Mouse (Mus musculus) hindbrain, embryonic 10.5 days (tissue): Measurements from ENCODE around the gene Gpha2. TPM values are rescaled to one million over a fixed set of nuclear protein-coding genes. Genes with fewer than 3 reads are reported as not detected.

ENCODE experiments used
- DNase-seq: peaks from one replicate; pipeline ENCODE4 v3.0.0-alpha.2; 2017; ENCODE audit warnings: low spot score
- H3K27ac ChIP-seq: fragments of 300-500 bp; sonication (generic); 2 replicates; pipeline ENCODE4 v1.5.1; 2016; ENCODE audit warnings: mild to moderate bottlenecking, moderate library complexity
- H3K27me3 ChIP-seq: fragments of 300-500 bp; sonication (generic); 2 replicates; pipeline ENCODE4 v1.6.1; 2016; ENCODE audit warnings: mild to moderate bottlenecking; ENCODE audit not compliant: poor library complexity, insufficient read depth, severe bottlenecking
- H3K36me3 ChIP-seq: fragments of 300-500 bp; sonication (generic); 2 replicates; pipeline ENCODE4 v1.6.1; 2016; ENCODE audit warnings: mild to moderate bottlenecking, moderate library complexity
- H3K4me1 ChIP-seq: fragments of 300-500 bp; sonication (generic); replicated peaks from 2 replicates; pipeline ENCODE4 v1.6.1; 2016; ENCODE audit warnings: mild to moderate bottlenecking
- H3K4me3 ChIP-seq: fragments of 300-500 bp; sonication (generic); 2 replicates; pipeline ENCODE4 v1.5.1; 2016; ENCODE audit warnings: mild to moderate bottlenecking, moderate library complexity
- H3K9me3 ChIP-seq: fragments of 300-500 bp; sonication (generic); 2 replicates; pipeline ENCODE4 v1.6.1; 2016; ENCODE audit warnings: mild to moderate bottlenecking, moderate library complexity
- WGBS: fragments of 180-500 bp; shearing (Covaris S2); methylation state at CpG from one replicate; pipeline ENCODE4 v1.1.7; 2016; 5-methylcytosine and 5-hydroxymethylcytosine counted together
- polyA plus RNA-seq: library from polyadenylated mRNA; unstranded; fragments of >200 nt; fragmentation: Nextera tagmentation; extraction: Ambion mirVana; gene quantifications from 2 replicates; pipeline ENCODE4 v1.2.1, GENCODE M21; 2016

The Gpha2 gene
- polyA plus RNA-seq, 1 experiment from 2014 or later, result not detected

DNA sequence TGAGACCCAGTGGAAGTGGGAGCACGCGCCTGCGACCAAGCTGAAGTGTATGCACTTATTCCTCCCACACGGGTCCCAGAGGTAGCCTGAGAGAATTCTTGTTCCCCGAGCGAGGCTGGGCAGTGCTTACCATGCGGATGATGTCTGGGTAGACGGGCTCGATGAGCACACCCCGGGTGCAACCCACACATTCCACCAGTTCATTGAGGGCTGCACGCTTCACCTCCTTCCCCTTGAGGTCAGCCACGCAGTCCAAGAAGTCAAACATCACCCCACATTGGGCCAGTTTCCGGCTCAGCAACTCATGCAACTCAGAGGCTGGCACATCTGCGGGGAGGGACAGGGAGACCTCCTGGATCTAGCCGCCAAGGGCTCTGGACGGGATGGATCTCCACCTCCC, 7.5 kb downstream of the Gpha2 start:
- no peak overlapping the region for H3K4me3 ChIP-seq
- no peak overlapping the region for H3K27ac ChIP-seq
- peaks cover 30% of the 10 kb centered on the region for H3K4me1 ChIP-seq
- H3K27me3 ChIP-seq, result no peaks in the 10 kb centered on the region
- DNase-seq, result no peak
- peaks cover 50% of the 10 kb centered on the region for H3K36me3 ChIP-seq
- WGBS, result 87% methylated on average over 16 of the region's 16 CpGs
- H3K9me3 ChIP-seq, result no peaks in the 10 kb centered on the region

DNA sequence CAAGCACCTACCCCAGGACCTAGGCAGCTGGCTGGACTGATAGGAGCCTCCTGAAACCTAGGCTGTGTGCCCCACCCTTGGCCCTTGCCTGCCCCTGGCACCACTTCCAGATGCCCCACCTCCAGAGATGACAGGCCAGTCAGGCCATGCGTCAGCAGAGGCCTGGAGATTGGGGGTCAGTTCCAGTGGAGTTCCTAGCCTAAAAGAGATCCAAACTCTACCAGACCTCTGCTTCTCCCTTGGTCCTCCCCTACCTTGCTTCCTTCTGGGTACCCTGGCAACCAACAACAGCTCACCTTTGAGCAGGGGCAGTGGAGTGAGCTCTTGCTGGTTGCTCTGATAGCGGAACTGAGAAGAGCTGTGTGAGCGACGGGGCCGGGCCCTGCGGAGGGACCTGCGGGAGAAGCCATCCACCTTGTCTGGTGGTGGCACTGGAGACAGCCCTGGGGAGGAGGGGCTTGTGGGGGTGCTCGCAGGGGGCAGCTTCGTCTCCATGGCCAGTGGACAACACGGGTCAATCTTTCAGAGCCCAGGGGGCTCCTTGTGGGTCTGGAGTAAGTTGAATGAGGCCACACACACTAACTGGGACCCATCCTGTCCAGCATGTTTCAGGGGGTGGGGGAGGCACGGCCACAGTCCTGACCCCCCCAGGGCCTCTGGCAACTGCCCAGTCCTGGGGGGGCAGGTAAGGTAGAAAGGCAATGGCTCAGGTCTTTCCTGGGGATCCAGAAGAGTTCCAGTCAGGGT, 8.3 kb downstream of the Gpha2 start:
- H3K9me3 ChIP-seq, result no peaks in the 10 kb centered on the region
- H3K4me1 ChIP-seq, result peaks cover 30% of the 10 kb centered on the region
- peak overlapping the region; percentile 90 for H3K4me3 ChIP-seq
- no peaks in the 10 kb centered on the region for H3K27me3 ChIP-seq
- no peak for DNase-seq
- 62% methylated on average over 11 of the region's 11 CpGs for whole genome bisulfite sequencing
- H3K27ac ChIP-seq, result peak overlapping the region; percentile 96
- H3K36me3 ChIP-seq, result peaks cover 41% of the 10 kb centered on the region

DNA sequence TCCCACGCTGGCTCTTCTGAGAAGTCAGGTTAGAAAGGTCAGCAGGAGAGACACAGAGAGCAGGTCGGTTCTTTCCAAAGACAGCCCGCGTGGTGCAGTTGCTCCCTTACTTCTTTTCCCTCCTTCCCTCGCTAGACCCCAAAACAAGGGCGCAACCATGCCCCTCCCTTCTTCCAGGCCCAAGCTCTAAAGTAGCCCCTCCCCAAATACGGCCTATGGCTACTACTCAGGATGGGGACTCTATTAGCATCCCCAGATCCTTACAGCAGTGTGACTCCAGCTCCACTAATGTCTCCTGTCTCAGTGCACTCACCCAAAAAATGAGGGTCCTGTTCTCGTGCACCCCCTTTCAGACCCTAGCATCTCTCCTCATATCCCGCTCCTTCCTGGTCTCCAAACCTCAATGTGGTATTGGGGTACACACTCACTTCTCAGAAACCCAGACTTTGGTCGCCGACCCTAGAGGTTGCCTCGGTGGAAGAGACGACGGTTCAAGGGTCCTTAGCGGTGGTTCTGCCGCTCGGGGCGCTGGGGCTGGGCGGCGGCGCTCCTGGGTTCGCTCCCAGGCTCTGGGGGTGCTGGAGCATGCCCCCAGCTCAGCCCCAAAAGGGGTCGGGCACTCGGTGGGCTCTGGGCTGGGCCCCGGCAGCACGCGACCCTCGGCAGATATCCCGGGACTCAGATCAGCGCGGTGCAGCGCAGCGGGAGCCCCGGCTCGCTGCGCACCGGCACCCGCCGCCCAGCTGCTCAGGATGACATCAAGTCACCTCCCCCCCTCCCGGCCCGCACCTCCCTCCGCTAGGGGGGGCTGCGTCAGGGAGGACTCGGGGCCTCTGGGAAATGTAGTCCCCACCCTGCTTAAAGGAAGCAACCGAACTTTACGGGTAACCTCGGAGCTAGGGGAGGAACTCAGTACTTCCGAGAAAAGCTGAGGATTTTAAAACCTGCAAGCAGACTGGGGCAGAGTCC, 9.2 kb downstream of the Gpha2 start, which contains the start of gene Ppp2r5b:
Gene Ppp2r5b (minus strand): TSS at position 789 of the 969 bp plus-strand sequence.
- Histone ChIP-seq H3K4me1 (peaks cover 30% of the 10 kb centered on the region), H3K36me3 (peaks cover 33% of the 10 kb centered on the region), H3K9me3 (no peaks in the 10 kb centered on the region), H3K27me3 (no peaks in the 10 kb centered on the region), H3K4me3 (peak within 1 kb of the TSS; percentile 90), H3K27ac (peak within 1 kb of the TSS; percentile 96)
- DNase-seq, result peak; percentile 91
- 2% methylated on average over 48 of the region's 48 CpGs for WGBS

DNA sequence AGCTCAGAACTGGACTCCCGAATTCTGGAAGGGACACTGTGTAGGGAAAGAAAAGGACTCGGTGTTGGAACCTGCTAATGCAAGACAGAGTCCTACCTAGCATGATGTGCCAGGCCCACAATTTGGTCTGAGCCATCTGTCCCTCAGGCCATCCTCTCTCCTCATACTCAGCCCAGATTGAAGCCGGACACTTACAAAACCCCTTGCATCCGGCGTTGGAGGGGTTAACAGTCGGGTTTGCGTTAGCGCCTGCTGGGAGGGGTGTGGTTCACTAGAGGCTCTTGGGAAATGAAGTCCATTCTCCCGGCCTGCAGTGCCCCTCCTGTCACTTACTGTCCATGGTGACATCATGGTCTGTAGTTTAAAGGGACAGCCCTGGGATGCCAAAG, 9.9 kb downstream of the Gpha2 start:
- peak; percentile 93 for DNase-seq
- Histone ChIP-seq H3K27ac (peak overlapping the region; percentile 96), H3K4me3 (peak overlapping the region; percentile 90), H3K9me3 (no peaks in the 10 kb centered on the region), H3K36me3 (peaks cover 26% of the 10 kb centered on the region), H3K4me1 (peaks cover 30% of the 10 kb centered on the region), H3K27me3 (no peaks in the 10 kb centered on the region)
- WGBS, result 0% methylated on average over 9 of the region's 9 CpGs

DNA sequence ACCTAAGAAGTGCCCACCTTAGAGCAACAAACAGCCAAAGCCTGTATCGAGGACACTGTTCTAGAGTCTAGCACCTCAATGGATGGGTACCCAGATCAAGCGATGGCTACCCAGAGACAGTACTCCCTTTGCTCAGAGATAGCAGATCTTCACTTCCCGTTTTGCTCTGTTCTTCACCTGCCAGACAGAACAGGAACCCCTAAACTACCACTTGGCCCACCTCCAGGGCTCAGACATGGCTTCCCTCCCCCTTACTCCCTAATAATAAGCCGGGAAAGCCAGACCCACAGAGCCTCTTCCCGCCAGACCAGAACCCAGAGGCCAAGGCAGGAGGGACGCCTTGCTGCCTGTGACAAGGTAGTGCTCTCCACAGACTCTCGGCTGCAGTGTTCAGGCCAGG, 10.7 kb downstream of the Gpha2 start:
- 72% methylated on average over 7 of the region's 7 CpGs for WGBS
- no peak for DNase-seq

DNA sequence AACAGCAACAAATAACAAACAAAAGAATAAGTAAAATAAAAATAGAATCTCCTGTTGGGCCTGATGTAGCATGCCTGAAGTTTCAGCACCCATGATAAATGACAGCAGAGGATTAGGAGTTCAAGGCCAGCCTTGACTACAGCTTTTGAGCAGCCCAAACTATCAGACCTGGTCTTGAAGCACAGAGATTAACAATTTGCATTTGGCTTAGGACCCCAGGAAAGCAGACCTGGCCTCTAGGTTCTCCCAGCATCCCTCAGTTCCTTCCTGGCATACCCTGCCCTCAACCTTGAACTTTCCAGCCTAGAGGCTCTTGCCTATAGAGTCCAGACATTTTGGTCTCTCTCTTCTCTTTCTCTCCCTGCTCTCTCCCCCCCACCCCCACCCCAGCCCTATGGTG, 12.6 kb downstream of the Gpha2 start:
- Histone ChIP-seq H3K36me3 (peaks cover 2% of the 10 kb centered on the region; the same call in 1 of the 2 replicates), H3K4me3 (no peak overlapping the region), H3K4me1 (peaks cover 51% of the 10 kb centered on the region), H3K9me3 (no peaks in the 10 kb centered on the region), H3K27ac (no peak overlapping the region), H3K27me3 (no peaks in the 10 kb centered on the region)
- no peak for DNase-seq

More for the DNA sequence above, 10.7 kb downstream of the Gpha2 start:
- H3K27me3 ChIP-seq, result no peaks in the 10 kb centered on the region
- peak overlapping the region; percentile 96 for H3K27ac ChIP-seq
- H3K4me1 ChIP-seq, result peaks cover 33% of the 10 kb centered on the region
- peaks cover 18% of the 10 kb centered on the region for H3K36me3 ChIP-seq
- peak overlapping the region; percentile 90; the same call in 1 of the 2 replicates for H3K4me3 ChIP-seq
- no peaks in the 10 kb centered on the region for H3K9me3 ChIP-seq

DNA sequence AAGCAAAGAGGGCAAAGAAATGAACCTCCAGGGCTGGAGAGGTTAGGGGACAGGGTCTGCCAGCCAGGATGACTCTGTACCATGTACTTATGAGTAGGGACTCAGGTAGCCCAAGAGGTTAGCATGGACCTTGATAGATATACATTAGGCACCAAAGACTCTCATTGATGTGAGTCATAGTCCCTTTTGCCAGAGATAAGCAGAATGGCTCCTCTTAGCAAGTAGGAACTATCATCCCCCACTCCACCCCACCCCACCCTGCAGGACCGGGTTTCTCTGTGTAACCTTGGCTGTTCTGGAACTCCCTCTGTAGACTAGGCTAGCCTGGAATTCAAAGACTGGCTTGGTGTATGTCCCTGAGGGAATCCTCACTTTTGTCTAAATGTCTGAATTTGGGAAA, 14.0 kb downstream of the Gpha2 start:
- Histone ChIP-seq H3K4me3 (no peak overlapping the region), H3K27ac (no peak overlapping the region), H3K9me3 (no peaks in the 10 kb centered on the region), H3K4me1 (peaks cover 37% of the 10 kb centered on the region), H3K27me3 (no peaks in the 10 kb centered on the region), H3K36me3 (peaks cover 13% of the 10 kb centered on the region)
- 61% methylated on average over 1 of the region's 1 CpGs for WGBS
- DNase-seq, result no peak

DNA sequence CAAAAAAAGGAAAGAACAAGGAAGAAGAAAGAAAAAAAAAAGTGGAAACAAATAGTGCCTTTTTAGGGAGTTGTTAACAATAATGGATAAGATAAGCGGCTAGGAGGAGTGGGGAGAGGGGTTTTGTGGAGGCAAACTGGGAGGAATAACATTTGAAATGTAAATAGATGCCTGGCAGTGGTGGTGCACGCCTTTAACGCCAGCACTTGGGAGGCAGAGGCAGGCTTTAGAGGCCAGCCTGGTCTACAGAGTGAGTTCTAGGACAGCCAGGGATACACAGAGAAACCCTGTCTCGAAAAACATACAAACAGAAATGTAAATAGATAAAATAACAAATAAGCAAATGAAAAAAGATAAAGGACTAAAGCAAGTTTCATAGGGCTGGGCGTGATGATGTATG, 14.5 kb downstream of the Gpha2 start:
- peak overlapping the region; percentile 91 for H3K4me3 ChIP-seq
- H3K36me3 ChIP-seq, result peaks cover 19% of the 10 kb centered on the region
- 38% methylated on average over 5 of the region's 5 CpGs for WGBS
- H3K4me1 ChIP-seq, result peaks cover 31% of the 10 kb centered on the region
- peak overlapping the region; percentile 67 for H3K27ac ChIP-seq
- no peaks in the 10 kb centered on the region for H3K9me3 ChIP-seq
- no peaks in the 10 kb centered on the region for H3K27me3 ChIP-seq
- no peak for DNase-seq

DNA sequence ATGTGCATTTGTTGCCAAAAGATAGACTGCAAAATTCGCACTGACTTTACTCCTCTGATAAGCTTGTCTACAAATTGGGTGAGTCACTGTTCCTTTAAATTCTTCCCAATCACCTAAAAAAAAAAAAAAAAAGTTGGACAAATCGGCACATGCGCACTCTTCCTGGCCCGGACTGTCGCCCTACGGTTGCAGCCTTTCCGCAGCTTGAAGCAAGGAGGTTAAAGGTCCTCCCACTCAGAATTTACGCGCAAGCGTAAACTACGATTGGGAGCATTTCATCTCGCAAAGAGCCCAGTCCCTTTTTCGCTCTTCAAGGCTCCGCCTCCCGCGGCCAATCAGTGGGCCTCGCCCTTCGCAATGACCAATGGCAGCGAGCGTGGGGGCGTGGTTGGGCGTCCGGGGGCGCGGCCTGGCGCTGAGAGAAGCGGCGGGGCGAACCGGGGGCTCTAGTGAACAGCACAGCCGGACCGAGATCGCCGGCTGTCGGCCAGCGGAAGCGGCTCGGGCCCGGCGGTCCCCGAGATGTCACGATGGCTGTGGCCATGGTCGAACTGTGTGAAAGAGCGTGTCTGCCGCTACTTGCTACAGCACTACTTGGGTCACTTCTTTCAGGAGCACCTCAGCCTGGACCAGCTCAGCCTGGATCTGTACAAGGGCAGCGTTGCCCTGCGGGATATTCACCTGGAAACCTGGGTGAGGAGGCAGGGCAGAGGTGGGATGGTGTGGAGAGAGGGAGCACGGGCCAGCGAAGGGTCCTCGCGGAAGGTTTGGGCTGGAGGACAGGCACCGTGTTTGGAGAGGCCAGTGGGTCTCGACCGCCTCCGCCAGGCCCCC, 15.3 kb downstream of the Gpha2 start, which contains the start of gene Atg2a:
Gene Atg2a (plus strand): TSS at position 395 of the 834 bp plus-strand sequence.
- H3K36me3 ChIP-seq, result peaks cover 26% of the 10 kb centered on the region
- peaks cover 24% of the 10 kb centered on the region for H3K4me1 ChIP-seq
- no peaks in the 10 kb centered on the region for H3K9me3 ChIP-seq
- H3K27me3 ChIP-seq, result no peaks in the 10 kb centered on the region
- H3K4me3 ChIP-seq, result peak within 1 kb of the TSS; percentile 91
- peak; percentile 98 for DNase-seq
- peak within 1 kb of the TSS; percentile 89 for H3K27ac ChIP-seq
- WGBS, result under 1% methylated on average over 55 of the region's 55 CpGs

DNA sequence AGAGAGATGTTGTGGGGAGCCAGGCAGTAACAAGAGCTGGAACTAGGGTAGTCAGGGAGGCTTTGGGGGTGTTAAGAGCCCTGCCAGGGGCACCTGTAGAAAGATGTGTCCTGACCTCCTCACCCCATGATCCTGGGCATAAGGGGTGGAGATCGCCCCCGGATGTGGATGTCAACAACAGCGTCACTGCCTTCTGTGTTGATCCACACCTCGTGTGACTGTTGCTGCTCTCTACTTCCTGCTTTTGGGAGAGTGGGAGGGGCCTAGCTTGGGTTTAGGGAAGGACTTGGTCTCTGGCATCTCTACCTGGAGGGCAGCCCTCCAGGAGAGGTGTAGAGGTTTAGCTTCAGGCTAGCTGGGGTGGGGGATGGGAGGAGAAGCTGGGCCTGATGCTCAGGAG, 16.1 kb downstream of the Gpha2 start:
- Histone ChIP-seq H3K27me3 (no peaks in the 10 kb centered on the region), H3K9me3 (no peaks in the 10 kb centered on the region), H3K36me3 (peaks cover 34% of the 10 kb centered on the region), H3K4me1 (peaks cover 22% of the 10 kb centered on the region), H3K4me3 (peak overlapping the region; percentile 91), H3K27ac (peak overlapping the region; percentile 89)
- peak; percentile 23 for DNase-seq
- 1% methylated on average over 4 of the region's 4 CpGs for WGBS

DNA sequence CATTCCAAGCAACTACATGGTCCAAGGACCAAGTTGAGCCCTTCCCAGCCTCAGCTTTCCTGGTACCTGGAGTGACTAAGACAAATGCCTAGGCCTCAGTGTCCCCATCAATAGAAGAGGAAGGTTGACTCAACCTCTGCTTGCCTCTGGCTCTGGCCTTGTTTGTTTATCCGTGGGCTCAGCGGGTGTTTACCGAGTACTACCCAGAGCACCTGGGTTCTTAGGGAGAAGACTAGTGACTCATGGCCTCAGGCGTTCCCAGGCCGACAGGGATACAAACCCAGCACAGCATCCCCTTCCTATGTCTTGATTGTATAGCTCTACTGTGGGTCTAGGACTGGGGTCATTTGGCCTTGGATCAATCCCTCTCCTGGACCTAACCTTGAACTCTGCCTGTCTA, 17.0 kb downstream of the Gpha2 start:
- Histone ChIP-seq H3K27me3 (no peaks in the 10 kb centered on the region), H3K27ac (no peak overlapping the region), H3K36me3 (peaks cover 44% of the 10 kb centered on the region), H3K4me3 (no peak overlapping the region), H3K9me3 (no peaks in the 10 kb centered on the region), H3K4me1 (peaks cover 22% of the 10 kb centered on the region)
- DNase-seq, result no peak
- WGBS, result 83% methylated on average over 5 of the region's 5 CpGs

DNA sequence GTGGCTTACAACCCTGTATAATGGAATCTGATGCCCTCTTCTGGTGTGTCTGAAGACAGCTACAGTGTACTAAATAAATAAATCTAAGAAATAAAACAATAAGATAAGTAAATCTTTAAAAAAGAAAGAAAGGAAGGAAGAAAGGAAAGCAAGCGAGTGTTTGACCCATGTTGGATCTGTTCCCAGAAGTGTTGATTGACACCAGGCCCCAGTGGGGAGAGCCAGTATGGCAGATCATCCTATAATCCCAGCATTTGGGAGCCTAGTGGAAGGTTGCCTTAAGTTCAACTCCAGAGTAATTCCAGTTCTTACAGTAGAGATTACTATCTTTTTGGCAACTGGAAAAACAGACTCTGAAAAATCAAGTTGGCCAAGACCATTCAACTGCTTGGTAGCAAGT, 19.6 kb downstream of the Gpha2 start:
- 94% methylated on average over 1 of the region's 1 CpGs for WGBS
- peaks cover 22% of the 10 kb centered on the region for H3K4me1 ChIP-seq
- H3K4me3 ChIP-seq, result no peak overlapping the region
- H3K27me3 ChIP-seq, result no peaks in the 10 kb centered on the region
- H3K27ac ChIP-seq, result no peak overlapping the region
- peaks cover 67% of the 10 kb centered on the region for H3K36me3 ChIP-seq
- H3K9me3 ChIP-seq, result no peaks in the 10 kb centered on the region
- no peak for DNase-seq
